Mouse (Mus musculus): Measurements from ENCODE around the gene Dhrs2. TPM values are rescaled to one million over a fixed set of nuclear protein-coding genes. Genes with fewer than 3 reads are reported as not detected.

Gene Dhrs2
- polyA plus RNA-seq, 1 experiment from 2014 or later: not detected

GRCm38 (mm10) chr14:55223172-55223571 lies 1.4 kb downstream of the Dhrs2 start:
- H3K9ac ChIP-seq (ENCODE audit: low read depth, low read length): no peak overlapping the region
- H3K4me1 ChIP-seq (replicated peaks; ENCODE audit: control insufficient read depth, insufficient read depth, low read length): no peaks in the 10 kb centered on the region
- H3K36me3 ChIP-seq (ENCODE audit: control insufficient read depth, insufficient read depth, low read length): no peaks in the 10 kb centered on the region
- no peaks in the 10 kb centered on the region for H3K27me3 ChIP-seq (replicated peaks; ENCODE audit: control insufficient read depth, insufficient read depth, low read length)
- H3K9me3 ChIP-seq (ENCODE audit: control insufficient read depth, low read length): no peaks in the 10 kb centered on the region
- no peak overlapping the region for H3K27ac ChIP-seq (ENCODE audit: low read depth, low read length)
- DNase-seq (ENCODE audit: low spot score): no peak
- no peak for ATAC-seq (replicated peaks; ENCODE audit: low FRiP score)
- H3K4me3 ChIP-seq (ENCODE audit: low read depth, low read length): no peak overlapping the region
- WGBS: 54% methylated on average over 1 of the region's 1 CpGs
- no peak overlapping the region for H3K4me2 ChIP-seq

DNA sequence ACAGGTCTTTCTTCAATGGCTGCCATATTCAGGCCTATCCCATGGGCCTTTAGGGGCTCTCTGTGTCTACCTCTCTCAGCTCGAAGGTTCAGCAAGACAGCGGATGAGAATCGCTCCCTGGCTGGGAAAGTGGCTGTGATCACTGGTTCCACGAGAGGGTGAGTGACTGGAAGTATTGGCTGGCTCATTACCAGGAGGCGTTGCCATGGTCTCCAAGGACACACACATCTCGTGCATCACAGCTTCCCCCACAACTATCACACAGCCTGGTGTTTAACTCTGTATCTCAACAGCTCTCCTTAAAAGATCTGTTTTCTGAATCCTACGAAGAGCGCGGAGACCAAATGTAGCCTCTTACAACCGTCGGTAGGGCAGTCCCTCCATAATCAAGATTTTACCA lies 12.8 kb downstream of the Dhrs2 start:
- Histone ChIP-seq H3K27me3 (replicated peaks; ENCODE audit: control insufficient read depth, insufficient read depth, low read length) (no peaks in the 10 kb centered on the region), H3K4me2 (no peak overlapping the region), H3K36me3 (ENCODE audit: control insufficient read depth, insufficient read depth, low read length) (no peaks in the 10 kb centered on the region), H3K4me1 (replicated peaks; ENCODE audit: control insufficient read depth, insufficient read depth, low read length) (no peaks in the 10 kb centered on the region), H3K27ac (ENCODE audit: low read depth, low read length) (no peak overlapping the region), H3K9me3 (ENCODE audit: control insufficient read depth, low read length) (no peaks in the 10 kb centered on the region), H3K9ac (ENCODE audit: low read depth, low read length) (no peak overlapping the region), H3K4me3 (ENCODE audit: low read depth, low read length) (no peak overlapping the region)
- ATAC-seq (replicated peaks; ENCODE audit: low FRiP score) (no peak), DNase-seq (ENCODE audit: low spot score) (no peak)
- 84% methylated on average over 11 of the region's 11 CpGs for WGBS

DNA sequence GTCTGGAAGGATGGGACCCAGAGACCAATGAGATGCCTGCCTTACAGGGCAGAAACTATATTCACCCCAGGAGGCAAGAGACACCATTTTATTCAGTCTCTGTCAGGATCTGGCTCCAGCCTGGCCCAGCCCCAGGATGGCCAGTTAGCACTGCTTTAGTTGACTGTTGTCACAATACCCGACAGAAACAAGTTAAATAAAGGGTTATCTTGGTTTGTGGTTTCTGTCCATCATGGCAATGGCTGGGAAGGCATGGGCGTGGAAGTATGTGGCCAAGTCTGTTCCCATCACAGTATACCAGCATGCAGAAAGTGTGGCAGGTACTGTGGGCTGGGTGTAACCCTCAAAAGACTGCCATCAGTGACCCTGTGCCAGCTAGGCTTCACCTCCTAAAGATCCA lies 14.9 kb downstream of the Dhrs2 start:
- DNase-seq (ENCODE audit: low spot score) (no peak), ATAC-seq (replicated peaks; ENCODE audit: low FRiP score) (no peak)
- Histone ChIP-seq H3K4me2 (no peak overlapping the region), H3K36me3 (ENCODE audit: control insufficient read depth, insufficient read depth, low read length) (no peaks in the 10 kb centered on the region), H3K9ac (ENCODE audit: low read depth, low read length) (no peak overlapping the region), H3K9me3 (ENCODE audit: control insufficient read depth, low read length) (no peaks in the 10 kb centered on the region), H3K27me3 (replicated peaks; ENCODE audit: control insufficient read depth, insufficient read depth, low read length) (no peaks in the 10 kb centered on the region), H3K27ac (ENCODE audit: low read depth, low read length) (no peak overlapping the region), H3K4me1 (replicated peaks; ENCODE audit: control insufficient read depth, insufficient read depth, low read length) (no peaks in the 10 kb centered on the region), H3K4me3 (ENCODE audit: low read depth, low read length) (no peak overlapping the region)
- 38% methylated on average over 2 of the region's 2 CpGs for WGBS

- no peak overlapping the region for H3K4me3 ChIP-seq (ENCODE audit: low read depth, low read length)
- 69% methylated on average over 1 of the region's 1 CpGs for WGBS
- H3K9ac ChIP-seq (ENCODE audit: low read depth, low read length): no peak overlapping the region
- no peaks in the 10 kb centered on the region for H3K36me3 ChIP-seq (ENCODE audit: control insufficient read depth, insufficient read depth, low read length)
- no peak for DNase-seq (ENCODE audit: low spot score)
- H3K27me3 ChIP-seq (replicated peaks; ENCODE audit: control insufficient read depth, insufficient read depth, low read length): no peaks in the 10 kb centered on the region
- H3K27ac ChIP-seq (ENCODE audit: low read depth, low read length): no peak overlapping the region
- H3K4me1 ChIP-seq (replicated peaks; ENCODE audit: control insufficient read depth, insufficient read depth, low read length): no peaks in the 10 kb centered on the region
- no peak for ATAC-seq (replicated peaks; ENCODE audit: low FRiP score)
- H3K4me2 ChIP-seq: no peak overlapping the region
- H3K9me3 ChIP-seq (ENCODE audit: control insufficient read depth, low read length): no peaks in the 10 kb centered on the region
These were observed 20.9 kb downstream of the Dhrs2 start for GRCm38 (mm10) chr14:55242664-55243063.

DNA sequence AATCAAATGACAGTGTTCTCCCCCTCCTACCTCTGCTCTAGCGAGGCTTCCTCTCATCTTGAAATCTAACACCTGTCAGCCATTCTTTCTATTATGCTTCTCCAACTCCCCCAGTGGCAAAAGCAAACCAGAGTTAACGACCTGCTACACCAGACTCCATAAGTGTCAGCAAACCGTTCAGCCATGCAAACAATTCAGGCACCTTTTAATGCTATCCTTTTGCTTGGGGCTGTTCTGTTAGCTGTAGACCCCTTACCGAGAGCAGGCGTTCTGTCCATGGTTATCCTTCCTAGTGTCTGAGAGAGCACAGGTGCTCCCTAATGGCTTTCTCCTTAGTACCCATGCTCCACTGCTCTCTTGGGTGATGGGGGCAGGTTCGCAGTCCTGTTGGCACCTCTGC lies 25.4 kb downstream of the Dhrs2 start:
- Histone ChIP-seq H3K4me2 (no peak overlapping the region), H3K9ac (ENCODE audit: low read depth, low read length) (no peak overlapping the region), H3K36me3 (ENCODE audit: control insufficient read depth, insufficient read depth, low read length) (no peaks in the 10 kb centered on the region), H3K4me3 (ENCODE audit: low read depth, low read length) (no peak overlapping the region), H3K27me3 (replicated peaks; ENCODE audit: control insufficient read depth, insufficient read depth, low read length) (no peaks in the 10 kb centered on the region), H3K4me1 (replicated peaks; ENCODE audit: control insufficient read depth, insufficient read depth, low read length) (no peaks in the 10 kb centered on the region), H3K27ac (ENCODE audit: low read depth, low read length) (no peak overlapping the region), H3K9me3 (ENCODE audit: control insufficient read depth, low read length) (no peaks in the 10 kb centered on the region)
- ATAC-seq (replicated peaks; ENCODE audit: low FRiP score) (no peak), DNase-seq (ENCODE audit: low spot score) (no peak)
- WGBS: 60% methylated on average over 6 of the region's 6 CpGs

GRCm38 (mm10) chr14:55248284-55248683 lies 26.5 kb downstream of the Dhrs2 start:
- no peak for ATAC-seq (replicated peaks; ENCODE audit: low FRiP score)
- no peak overlapping the region for H3K4me3 ChIP-seq (ENCODE audit: low read depth, low read length)
- H3K4me2 ChIP-seq: no peak overlapping the region
- DNase-seq (ENCODE audit: low spot score): no peak
- H3K36me3 ChIP-seq (ENCODE audit: control insufficient read depth, insufficient read depth, low read length): no peaks in the 10 kb centered on the region
- no peaks in the 10 kb centered on the region for H3K9me3 ChIP-seq (ENCODE audit: control insufficient read depth, low read length)
- no peak overlapping the region for H3K27ac ChIP-seq (ENCODE audit: low read depth, low read length)
- H3K9ac ChIP-seq (ENCODE audit: low read depth, low read length): no peak overlapping the region
- no peaks in the 10 kb centered on the region for H3K27me3 ChIP-seq (replicated peaks; ENCODE audit: control insufficient read depth, insufficient read depth, low read length)
- no peaks in the 10 kb centered on the region for H3K4me1 ChIP-seq (replicated peaks; ENCODE audit: control insufficient read depth, insufficient read depth, low read length)
- 76% methylated on average over 6 of the region's 6 CpGs for WGBS

DNA sequence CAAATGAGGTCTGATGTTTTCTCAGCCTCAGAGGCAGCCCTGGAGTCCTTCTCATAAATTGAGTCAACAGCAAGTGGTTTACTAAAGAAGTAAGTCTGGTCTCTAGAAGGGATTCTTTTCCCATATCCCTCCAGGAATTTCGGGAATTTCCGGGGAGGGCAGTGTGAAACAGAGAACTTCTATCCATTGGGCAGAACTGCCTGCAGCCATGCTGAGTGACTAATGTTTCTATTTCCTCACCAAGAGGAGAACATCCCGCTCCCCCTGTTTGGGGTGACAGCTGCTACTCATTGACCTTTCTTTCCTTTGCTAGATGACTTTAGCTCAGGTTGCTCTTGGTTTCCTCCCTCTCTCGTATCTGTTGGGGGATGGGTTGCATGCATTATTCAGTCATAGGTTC lies 31.8 kb downstream of the Dhrs2 start:
- H3K4me1 ChIP-seq (replicated peaks; ENCODE audit: control insufficient read depth, insufficient read depth, low read length): no peaks in the 10 kb centered on the region

DNA sequence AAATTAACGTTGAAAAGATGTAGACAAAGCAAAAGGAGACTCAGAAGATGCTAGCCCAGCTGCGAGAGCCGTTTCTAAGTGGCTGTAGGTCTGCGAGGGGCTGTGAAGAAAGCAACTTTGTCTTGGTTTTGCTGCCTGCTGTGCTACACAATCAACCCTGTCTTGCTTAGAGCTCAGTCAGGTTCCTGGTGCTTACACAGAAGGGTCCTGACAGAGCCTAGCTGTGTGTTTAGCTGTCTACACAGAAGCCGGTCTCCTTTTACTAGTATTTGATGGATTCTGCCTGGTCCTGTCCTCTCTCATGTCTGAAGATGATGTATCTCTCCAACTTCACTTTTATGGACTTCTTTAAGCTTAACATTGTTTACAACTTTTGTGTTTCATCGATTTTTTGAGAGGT lies 33.6 kb downstream of the Dhrs2 start:
- H3K4me2 ChIP-seq: no peak overlapping the region
- 68% methylated on average over 6 of the region's 6 CpGs for WGBS
- no peak overlapping the region for H3K9ac ChIP-seq (ENCODE audit: low read depth, low read length)
- no peaks in the 10 kb centered on the region for H3K36me3 ChIP-seq (ENCODE audit: control insufficient read depth, insufficient read depth, low read length)
- ATAC-seq (replicated peaks; ENCODE audit: low FRiP score): no peak
- no peak for DNase-seq (ENCODE audit: low spot score)
- no peaks in the 10 kb centered on the region for H3K9me3 ChIP-seq (ENCODE audit: control insufficient read depth, low read length)
- H3K27me3 ChIP-seq (replicated peaks; ENCODE audit: control insufficient read depth, insufficient read depth, low read length): no peaks in the 10 kb centered on the region
- H3K4me1 ChIP-seq (replicated peaks; ENCODE audit: control insufficient read depth, insufficient read depth, low read length): no peaks in the 10 kb centered on the region
- no peak overlapping the region for H3K4me3 ChIP-seq (ENCODE audit: low read depth, low read length)
- H3K27ac ChIP-seq (ENCODE audit: low read depth, low read length): no peak overlapping the region

More for the DNA sequence above, 31.8 kb downstream of the Dhrs2 start:
- Histone ChIP-seq H3K36me3 (ENCODE audit: control insufficient read depth, insufficient read depth, low read length) (no peaks in the 10 kb centered on the region), H3K27me3 (replicated peaks; ENCODE audit: control insufficient read depth, insufficient read depth, low read length) (no peaks in the 10 kb centered on the region), H3K4me3 (ENCODE audit: low read depth, low read length) (no peak overlapping the region), H3K9ac (ENCODE audit: low read depth, low read length) (no peak overlapping the region), H3K9me3 (ENCODE audit: control insufficient read depth, low read length) (no peaks in the 10 kb centered on the region), H3K4me2 (no peak overlapping the region), H3K27ac (ENCODE audit: low read depth, low read length) (no peak overlapping the region)
- no peak for DNase-seq (ENCODE audit: low spot score)
- 56% methylated on average over 4 of the region's 4 CpGs for WGBS
- no peak for ATAC-seq (replicated peaks; ENCODE audit: low FRiP score)

DNA sequence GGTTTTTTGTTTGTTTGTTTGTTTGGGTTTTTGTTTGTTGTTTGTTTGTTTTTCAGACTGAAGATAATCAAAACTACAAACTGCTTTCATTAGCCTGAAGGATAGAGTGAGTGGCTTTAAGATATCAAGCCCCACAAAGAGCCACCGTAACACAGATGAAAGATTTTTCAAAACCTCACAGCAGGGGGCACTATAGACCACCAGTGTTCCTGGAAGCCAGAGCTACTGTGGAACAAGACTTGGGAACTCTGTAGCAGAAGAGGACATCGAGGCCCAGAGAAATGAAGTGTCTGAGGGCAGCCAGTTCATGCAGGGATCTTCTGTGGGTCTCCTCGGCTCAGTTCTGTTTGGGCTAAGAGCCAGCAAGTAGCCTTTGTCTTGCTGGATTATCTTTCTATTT lies 49.4 kb downstream of the Dhrs2 start:
- DNase-seq (ENCODE audit: low spot score) (no peak), ATAC-seq (replicated peaks; ENCODE audit: low FRiP score) (no peak)
- no peaks in the 10 kb centered on the region for H3K36me3 ChIP-seq (ENCODE audit: control insufficient read depth, insufficient read depth, low read length)
- H3K4me3 ChIP-seq (ENCODE audit: low read depth, low read length): no peak overlapping the region
- no peaks in the 10 kb centered on the region for H3K27me3 ChIP-seq (replicated peaks; ENCODE audit: control insufficient read depth, insufficient read depth, low read length)
- H3K27ac ChIP-seq (ENCODE audit: low read depth, low read length): no peak overlapping the region
- 44% methylated on average over 3 of the region's 3 CpGs for WGBS
- no peaks in the 10 kb centered on the region for H3K4me1 ChIP-seq (replicated peaks; ENCODE audit: control insufficient read depth, insufficient read depth, low read length)
- no peaks in the 10 kb centered on the region for H3K9me3 ChIP-seq (ENCODE audit: control insufficient read depth, low read length)
- H3K4me2 ChIP-seq: no peak overlapping the region
- no peak overlapping the region for H3K9ac ChIP-seq (ENCODE audit: low read depth, low read length)

Data from liver, embryonic 11.5 days (tissue).